Mouse (Mus musculus) naive thymus-derived CD4-positive, alpha-beta T cell, adult 5 months (primary cell): Measurements from ENCODE around the gene Trub2. TPM values are rescaled to one million over a fixed set of nuclear protein-coding genes. Genes with fewer than 3 reads are reported as not detected.

ENCODE experiments used
- polyA plus RNA-seq: library from polyadenylated mRNA; unstranded; fragments of 100-300 nt; shearing (Covaris generic); gene quantifications from one replicate; pipeline ENCODE4 v1.2.1, GENCODE M21; 2017

The Trub2 gene
- 16.4 TPM for polyA plus RNA-seq

DNA sequence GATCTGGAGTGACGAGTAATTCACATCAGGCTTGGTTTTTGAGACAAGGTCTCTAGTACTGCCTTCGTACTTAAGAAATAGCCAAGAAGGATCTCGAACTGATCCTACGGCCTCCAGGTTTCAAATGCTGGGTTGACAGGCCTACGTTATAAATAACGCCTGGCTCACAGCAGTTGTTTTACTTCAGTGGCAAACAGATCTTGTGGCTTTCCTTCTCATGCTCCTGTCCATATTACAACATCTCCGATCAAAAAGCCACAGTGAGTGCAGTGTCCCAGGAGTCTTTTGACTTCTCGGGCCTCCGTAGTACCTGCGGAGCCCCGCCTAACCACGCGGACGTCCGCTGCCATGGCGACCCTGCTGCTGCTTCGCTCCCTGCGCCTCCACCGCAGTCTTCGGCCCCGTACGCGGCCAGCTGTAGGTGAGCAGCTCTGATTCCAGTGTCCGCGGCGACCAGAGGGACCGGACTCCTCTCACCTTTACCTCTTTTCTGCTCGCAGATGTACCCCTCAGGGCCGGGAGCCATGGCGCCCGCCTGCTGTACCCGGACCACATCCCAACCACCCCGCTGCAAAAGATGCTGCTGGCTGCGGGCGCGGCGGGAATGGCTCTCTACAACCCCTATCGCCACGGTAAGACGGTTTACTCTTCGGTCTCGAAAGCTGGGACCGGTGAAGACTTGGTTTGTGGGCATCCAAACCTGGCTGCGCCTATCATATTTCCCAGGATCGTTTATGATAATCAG, at the start of gene Trub2:
TSS of gene Trub2 (minus strand) at position 566 of the 745 bp plus-strand sequence.

DNA sequence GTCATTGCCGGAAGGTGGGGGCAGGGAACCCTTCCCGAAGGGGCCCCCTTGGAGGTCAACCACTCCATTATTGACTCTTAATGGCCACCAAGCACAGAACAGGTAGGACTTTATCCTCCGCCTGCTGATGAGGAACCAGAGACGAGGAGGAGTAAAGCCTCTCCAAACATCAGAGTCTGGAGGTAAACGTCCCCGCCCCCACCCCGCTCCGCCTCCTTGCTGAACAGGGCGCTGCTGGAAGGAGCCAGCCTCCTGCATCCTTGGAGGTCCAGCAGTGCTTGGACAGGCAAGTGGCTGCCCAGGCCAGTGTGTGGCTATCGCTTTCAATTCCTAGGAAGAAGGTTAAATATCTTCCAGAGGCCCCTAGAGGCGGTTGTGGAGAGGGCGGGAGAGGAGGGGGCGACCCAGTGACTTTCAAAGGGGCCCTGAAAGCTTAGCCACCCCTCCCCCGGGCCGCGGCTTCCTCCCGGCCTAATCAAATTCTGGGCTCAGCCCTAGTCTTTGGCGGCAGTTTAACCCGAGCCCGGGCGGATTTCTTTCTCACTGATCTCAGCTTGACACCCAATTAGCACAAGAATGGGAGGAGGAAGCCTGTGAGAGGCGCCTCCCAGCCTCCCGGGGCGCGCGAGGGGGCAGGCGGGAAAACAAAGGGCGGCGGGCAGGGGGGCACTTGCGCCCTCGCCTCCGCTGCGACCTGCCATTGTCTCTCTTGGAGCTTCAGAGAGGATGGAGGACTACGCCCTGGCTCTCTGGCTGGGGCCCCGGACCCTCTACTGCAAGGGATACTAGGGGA, 31.9 kb upstream of the Trub2 start, which contains the start of gene Urm1:
TSS of gene Urm1 (plus strand) at position 51 of the 793 bp plus-strand sequence.

GRCm38 (mm10) chr2:29802075-29802826, 13.9 kb upstream of the Trub2 start, which contains the start of gene Slc27a4:
Gene Slc27a4 (plus strand): TSS chr2:29802634.

DNA sequence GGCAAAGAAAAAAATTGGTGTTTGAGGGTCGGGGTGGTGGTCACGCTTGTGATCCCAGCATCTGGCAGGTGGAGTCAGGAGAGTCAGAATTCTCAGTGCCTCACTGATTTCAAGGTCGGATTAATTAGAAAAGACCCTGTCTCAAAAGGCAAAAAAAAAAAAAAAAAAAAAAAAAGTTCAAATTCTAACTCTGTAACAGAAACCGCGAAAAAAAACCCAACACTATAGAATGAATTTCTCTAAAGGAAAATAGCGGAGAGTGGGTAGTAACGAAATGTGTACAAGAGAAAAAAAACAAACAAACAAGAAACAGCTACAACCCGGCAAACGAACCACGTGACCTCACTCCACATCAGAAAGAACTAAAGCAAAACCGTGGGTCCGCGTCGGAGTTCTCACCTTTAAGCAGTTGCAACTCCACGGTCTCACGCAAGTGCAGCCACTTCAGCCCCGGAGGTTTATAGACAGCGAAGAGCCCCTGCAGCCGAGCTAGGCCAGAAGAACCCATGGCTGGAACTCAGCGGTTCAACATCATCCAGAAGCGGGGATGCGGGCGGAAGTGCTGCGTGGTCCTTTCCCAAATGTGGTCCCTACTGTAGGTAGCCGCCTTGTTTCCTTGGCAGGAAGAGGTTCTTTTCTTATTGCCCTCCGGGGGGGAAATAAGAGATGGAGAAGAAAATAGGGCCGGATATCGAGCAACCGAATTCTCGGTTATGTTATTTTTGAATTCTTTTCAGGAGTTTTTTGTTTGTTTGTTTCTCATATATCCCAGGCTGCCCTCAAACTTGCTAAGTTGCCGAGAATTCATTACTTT, 991 bp downstream of the Trub2 start, which contains the start of gene Coq4:
TSS of gene Coq4 (plus strand) at position 390 of the 814 bp plus-strand sequence.

GRCm38 (mm10) chr2:29751497-29751896, 36.8 kb downstream of the Trub2 start, which contains the start of gene Gm13420:
Gene Gm13420 (minus strand): TSS chr2:29751685.

Other genes with a start within 250 kb of the Trub2 start
- gene Rapgef1, start 168.8 kb downstream of the Trub2 start, polyA plus RNA-seq: 45.9 TPM
- gene Gm13420, start 36.8 kb downstream of the Trub2 start, polyA plus RNA-seq: not detected
- not detected for gene Gm13547, start 29.2 kb downstream of the Trub2 start, polyA plus RNA-seq
- gene Coq4, start 1.0 kb downstream of the Trub2 start, polyA plus RNA-seq: 6.6 TPM
- 9.5 TPM for gene Slc27a4, start 14.1 kb upstream of the Trub2 start, polyA plus RNA-seq
- 20.1 TPM for gene Urm1, start 31.6 kb upstream of the Trub2 start, polyA plus RNA-seq
- gene Cercam, start 80.7 kb upstream of the Trub2 start, polyA plus RNA-seq: 0.30 TPM
- gene Odf2, start 100.7 kb upstream of the Trub2 start, polyA plus RNA-seq: 80.1 TPM
- 76.2 TPM for gene Gle1, start 146.9 kb upstream of the Trub2 start, polyA plus RNA-seq
- gene Sptan1, start 177.1 kb upstream of the Trub2 start, polyA plus RNA-seq: 128 TPM